Mouse (Mus musculus): ENCODE measurements around the gene Mmp9.

The Mmp9 gene

DNA sequence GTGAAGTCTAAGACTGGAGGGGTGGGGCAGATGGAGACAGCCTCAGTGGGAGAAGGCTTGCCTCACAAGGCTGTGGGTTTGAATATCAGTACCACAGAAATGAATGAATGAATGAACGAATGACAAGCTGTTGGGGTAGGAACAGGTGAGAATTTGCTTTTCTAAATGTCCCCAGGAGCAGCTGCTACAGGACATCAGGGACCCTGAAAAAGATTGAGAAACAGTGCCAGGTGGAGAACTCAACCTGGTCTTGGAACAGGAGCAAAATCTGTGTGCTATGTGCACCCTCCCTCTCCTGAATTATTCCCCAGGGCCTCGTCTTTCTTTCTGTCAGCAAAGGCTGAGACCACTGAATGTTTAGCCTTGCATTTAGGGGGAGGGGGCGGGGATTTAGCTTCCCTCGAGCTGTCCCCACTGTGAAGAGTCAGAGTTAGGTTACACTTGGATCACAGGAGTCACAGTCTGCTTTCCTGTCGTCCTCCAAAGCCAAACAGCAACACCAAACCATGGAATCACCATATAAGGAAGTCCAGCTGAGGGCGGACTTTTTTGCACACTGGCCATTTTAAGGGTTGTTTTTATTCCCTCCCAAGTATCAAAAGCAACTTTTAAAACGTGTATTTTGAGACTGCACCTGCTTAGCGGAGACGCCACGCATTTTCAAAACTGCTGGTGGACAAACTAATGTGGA, at the start of gene Mmp9:
Mmp9 (plus strand) TSS at position 641 of the 691 bp plus-strand sequence.
- DNase-seq (ENCODE audit: low spot score) = no peak

DNA sequence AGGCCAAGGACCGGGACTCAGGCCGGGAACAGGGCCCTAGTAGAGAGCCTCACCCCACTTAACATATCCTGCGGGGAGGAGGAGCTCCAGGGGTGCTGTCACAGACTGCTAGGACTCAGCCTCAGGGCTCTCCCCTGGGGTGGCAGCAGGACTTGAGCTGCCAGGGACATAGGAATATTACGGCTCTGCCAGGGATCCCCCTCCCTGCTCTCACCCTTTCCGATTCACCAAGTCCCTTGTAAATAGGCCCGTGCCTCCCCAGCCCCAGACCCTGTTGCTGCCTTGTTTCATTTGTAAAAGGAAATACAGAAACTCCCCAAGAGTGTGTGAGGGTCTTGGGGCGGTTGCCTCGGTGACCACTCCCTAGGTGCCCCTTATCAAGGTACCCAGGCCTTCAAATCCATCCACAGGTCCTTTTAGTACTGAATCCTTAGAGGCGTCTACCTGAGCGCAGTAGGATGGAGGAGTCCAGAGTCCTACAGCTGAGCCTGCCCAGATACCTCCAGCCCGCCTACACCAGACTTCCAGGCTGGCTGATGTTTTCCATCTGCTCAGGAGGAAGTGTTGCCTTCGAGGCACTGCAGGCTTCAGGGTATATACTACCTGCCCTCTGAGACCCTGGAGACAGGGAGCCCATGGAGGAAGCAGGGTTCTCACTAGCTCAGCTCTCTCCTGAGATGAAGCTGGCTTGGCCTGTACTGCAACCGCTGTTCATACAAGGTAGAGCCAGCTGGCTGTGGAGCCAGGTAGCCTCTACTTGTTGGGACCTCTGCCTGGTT, 49.3 kb upstream of the Mmp9 start:
- DNase-seq (ENCODE audit: low spot score) = no peak

DNA sequence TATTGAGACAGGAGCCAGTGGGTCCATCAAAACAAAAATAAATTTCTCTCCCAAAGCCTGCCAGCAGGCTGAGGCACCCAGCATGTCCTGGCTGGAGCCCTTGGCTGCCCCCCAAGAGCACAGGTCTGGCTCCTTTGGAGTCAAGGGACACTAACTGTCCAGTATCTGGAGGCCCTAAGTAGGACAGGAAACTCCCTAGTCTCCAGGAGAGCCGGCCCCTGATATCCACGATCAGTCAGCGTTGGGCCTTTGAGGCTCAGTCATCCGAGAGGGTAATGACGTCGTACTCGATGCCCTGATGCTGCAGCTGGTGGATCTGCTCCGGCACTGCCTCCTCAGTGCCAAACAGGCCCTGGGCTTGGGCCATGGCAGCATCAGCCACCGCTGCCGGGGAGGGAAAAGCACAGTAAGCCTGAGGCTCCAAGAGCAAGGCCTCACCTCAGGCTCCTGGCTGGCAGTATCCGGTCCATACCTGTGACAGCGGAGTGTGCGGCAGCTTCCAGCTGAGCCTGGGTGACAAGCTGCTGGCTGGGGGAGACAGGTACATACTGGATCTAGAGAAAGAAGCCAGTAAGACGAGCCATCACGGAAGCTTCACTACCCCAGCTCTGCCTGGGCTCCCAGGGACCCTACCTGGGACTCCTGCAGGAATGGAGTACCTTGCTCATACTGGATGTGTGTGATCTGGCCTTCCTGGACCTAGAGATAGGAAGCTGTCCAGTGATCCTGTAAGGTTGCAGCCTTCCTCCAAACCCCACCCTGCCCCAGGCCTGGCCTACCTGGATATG, 48.5 kb upstream of the Mmp9 start:
- DNase-seq (ENCODE audit: low spot score) = no peak

DNA sequence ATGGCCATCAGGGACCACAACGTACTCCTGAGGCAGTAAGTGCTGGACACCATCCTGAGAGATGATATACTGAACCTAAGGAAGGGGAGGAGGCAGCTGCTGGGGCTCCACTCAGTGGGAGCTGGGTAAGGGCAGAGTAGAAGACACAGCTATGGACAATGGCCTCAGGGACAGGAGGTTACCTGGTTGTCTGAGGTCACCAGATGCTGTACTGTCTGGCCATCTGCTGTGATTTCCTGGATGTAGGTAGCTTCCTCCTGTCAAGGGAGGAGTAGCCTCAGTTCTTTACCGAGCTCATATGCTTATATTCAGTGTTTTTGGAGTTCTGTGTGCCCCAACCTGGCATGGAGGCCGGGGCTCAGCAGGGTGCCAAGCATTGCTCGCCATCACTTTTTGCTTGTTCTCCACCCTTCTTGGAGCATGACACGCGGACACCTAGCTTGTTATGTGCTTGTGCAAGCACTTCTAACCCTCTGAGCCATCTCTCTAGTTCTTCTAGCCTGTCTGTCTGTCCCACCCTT, 47.8 kb upstream of the Mmp9 start:
- no peak for DNase-seq (ENCODE audit: low spot score)

DNA sequence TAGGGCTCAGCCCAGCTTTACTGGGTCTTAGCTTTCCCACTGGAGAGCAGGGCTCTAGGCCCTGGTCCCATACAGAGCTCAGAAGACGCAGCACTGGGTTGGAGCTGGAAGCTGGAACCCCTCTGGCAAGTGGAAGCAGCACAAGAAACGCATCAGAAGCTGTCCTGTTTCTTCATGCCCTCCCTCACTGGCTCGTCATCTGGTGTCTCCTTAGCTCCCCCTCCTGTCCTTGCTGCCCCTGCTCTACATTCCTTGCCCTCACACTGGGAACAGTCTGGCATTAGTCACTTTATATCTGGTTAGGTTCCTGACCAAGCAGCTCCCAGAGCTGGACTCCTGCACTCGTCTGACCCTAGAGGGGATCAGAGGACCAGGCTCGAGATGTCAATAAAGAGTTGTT, 46.5 kb upstream of the Mmp9 start:
- no peak for DNase-seq (ENCODE audit: low spot score)

DNA sequence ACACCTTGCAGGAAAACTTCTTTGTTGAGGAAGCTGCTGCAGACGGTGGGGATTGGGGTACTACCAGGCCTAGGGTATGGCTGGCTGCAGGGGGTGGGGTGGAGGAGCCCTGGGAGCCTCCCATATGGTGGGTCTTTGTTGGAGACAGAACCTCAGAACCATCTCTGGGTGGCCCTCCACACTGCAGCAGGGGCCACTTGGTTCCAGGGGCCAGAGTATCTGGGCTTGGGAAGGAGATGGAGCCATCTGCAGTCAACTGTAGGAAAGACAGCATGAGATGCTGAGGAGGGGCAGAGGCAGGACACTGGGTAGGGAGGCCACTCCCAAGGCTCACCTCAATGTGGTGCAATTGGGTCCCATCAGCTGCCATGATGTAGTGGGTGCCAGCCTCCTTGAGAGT, 45.9 kb upstream of the Mmp9 start:
- DNase-seq (ENCODE audit: low spot score) = no peak

DNA sequence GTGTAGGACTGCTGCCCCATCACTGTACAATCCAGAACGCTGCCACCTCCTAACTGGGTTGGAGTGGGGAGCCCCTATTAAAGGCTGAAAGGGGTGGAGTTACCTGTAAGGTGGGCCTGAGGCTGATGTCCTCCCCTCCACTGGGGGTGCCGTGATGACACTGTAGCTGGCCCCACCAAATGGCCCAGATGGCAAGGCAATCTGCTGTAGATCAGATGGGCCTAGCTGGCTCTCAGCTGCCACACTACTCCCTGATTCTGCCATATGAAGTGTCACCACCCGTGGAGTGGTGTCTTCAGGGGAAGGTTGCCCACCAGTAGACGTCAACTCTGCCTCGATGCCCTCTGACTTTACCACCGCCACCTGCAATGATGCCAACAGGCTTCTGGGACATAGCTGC, 44.7 kb upstream of the Mmp9 start:
- no peak for DNase-seq (ENCODE audit: low spot score)

DNA sequence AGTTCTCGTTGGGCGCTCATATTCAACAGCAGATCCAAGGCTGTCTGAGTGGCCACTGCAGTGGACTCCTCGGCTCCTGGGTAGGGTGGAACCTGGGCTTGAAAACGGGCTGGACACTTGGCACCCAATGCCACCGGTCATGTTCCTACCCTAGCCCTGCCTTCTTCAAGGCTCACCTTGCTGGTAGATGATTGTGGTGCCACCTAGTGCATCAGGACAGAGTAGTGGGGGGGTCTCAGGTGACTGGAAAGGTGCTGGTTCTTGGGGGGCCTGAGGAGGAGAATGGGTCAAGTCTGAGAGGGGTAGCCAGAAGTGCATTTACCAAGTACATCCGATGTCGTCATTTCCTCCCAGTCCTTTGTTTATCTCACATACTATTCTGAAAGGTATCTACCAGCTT, 42.6 kb upstream of the Mmp9 start:
- no peak for DNase-seq (ENCODE audit: low spot score)

DNA sequence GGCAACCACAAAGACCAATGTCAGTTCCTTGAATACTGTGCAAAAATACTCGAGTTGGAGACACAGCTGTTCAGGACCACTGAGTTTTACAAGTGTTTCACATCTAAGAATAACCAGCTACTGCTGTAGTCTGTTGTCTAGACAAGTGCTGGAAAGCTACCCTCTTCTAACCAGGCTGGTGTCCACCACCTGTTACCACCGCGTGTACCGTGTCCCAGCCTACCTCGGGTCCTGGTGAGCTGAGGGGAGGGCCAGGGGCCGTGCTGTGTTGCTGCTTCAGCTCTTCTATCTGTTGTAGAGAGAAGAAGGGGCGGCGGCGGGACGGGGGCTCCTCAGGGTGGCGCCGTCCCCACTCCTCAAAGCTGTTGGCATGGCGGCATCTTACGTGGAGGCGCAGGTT, 41.5 kb upstream of the Mmp9 start:
- no peak for DNase-seq (ENCODE audit: low spot score)

DNA sequence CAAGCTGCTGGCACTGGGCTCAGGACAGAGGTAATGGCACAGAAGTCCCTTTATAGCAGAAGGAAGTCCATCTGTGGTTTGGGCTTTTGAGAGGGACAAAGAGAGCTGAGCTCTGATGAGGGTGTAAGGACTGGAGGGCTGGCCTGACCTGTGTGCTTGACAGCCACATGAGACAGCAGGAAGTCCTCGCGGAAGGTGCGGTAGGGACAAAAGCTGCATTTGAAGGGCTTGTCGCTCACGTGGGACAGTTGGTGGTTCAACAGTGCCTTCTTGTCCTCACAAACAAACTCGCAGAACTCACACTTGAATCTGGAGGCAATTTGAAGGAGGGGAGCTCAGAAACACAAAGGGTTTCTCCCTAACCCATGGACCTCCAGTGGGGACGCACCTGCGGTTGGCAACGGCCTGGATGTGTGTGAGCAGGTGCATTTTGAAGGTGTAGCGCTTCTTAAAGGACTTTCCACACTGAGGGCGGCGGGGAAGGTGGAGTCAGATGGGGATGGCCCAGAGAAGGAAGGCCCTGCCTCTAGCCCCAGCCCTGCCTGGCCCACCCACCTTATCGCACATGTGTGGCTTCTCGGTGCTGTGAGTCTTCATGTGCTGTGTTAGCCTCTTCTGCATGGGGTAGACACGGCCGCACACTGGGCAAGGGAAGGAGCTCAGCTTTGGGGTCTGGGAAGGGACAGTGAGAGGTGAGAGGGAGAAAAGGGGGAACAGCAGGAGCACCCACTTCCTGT, 40.7 kb upstream of the Mmp9 start:
- no peak for DNase-seq (ENCODE audit: low spot score)

DNA sequence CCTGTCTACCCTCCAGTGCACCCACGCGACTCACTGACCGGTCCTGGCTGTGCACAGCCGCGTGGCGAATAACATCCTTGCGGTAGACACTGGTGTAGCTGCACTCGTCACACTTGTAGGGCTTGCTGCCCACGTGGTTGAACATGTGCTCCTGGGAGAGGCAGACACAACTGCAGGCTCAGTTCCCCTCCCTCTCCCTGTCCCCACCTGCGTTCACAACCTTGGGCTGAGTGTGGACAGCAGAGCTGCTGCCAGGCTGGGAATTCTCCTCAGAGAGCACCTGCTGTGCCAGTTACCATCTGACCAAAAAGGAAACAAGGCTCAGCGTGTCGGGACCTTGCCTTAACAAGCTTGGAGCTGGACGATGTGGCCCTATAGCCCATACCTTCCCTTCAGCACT, 39.2 kb upstream of the Mmp9 start:
- no peak for DNase-seq (ENCODE audit: low spot score)

DNA sequence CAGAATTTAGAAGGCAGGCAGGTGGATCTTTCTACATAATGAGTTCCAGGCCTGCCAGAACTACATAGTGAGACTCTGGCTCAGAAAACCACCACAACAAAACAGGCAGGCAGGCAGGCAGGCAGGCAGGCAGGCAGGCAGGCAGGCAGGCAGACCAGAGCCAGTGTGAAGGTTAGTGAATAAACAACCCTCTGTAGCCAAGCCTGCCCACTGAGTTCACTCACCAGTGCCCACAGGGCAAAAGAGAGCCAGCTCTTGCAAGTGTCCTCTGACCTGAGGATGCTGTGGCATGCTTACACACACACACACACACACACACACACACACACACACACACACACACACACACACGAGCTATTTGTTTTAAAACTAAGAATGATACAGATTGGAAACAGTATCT, 37.1 kb upstream of the Mmp9 start:
- DNase-seq (ENCODE audit: low spot score) = no peak

DNA sequence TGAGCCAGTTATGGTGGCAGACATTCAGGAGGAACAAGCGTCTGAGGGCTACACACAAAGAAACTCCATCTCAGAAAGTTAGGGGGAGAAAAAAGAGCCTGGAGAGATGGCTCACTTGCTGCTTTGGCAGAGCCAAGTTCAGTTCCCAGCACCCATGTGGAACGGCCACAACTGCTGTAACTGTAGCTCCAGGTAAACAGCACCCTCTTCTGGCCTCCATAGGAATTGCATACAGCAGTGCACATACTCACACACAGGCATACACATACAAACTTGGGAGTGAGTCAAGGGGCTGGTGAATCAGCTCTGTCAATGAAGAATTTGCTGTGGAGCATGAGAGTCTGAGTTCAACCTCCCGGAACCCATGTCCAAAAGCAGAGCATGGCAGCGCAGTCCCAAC, 34.5 kb upstream of the Mmp9 start:
- DNase-seq (ENCODE audit: low spot score) = no peak

DNA sequence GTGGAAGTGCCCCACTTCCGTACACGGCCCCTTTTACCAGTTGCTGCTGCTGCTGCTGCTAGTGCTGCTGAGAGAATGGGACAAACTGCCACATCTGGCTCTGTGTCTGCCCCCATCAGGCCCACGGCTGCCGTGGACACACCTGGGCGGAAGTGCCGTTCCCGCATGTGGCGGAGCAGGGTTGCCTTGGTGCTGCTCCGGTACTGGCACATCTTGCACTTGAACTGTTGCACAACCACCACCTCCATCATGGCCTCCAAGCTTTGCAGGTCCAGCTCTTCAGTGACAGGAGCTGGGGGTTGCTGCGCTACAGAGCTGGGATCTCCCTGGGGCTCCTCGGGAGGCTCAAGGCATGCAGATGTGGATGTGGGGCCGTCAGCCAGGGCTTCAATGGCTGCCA, 33.1 kb upstream of the Mmp9 start:
- DNase-seq (ENCODE audit: low spot score) = no peak

DNA sequence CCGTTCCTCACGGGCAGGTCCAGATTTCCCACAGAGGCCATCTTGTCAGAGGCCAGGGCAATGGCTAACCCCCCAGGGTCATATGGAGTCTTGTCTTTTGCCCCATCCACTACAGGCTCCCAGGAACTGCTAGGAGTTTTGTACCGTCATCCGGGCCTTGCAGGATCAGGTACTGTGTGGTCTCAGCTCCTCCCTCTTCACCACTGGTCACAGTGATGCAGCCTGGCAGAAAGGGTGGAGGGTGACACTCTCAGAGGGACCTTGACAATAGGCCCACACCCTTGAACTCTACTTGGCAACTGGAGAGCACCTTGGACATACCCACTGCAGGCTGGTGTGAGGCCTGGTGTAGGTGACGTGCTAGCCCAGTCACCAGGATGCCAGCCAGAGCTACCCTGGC, 32.6 kb upstream of the Mmp9 start:
- no peak for DNase-seq (ENCODE audit: low spot score)

DNA sequence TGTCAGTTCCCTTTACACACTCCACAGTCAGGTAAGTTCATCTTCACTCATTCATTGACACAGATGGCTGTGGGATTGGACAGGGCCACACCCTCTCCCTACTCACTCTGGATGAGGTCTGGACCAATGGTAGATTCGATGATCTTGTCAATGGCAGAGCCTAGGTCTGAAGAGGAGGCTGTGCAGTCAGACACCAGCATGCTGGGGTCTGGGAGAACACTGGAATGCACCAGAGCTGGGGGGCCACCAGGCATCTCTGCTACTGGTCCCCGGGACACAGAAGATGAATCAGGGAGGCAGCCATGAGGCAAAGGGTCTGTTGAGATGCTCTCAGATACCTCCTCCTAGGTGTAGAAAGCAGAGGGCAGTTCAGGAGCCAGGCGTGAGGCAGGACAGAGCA, 31.5 kb upstream of the Mmp9 start:
- no peak for DNase-seq (ENCODE audit: low spot score)

DNA sequence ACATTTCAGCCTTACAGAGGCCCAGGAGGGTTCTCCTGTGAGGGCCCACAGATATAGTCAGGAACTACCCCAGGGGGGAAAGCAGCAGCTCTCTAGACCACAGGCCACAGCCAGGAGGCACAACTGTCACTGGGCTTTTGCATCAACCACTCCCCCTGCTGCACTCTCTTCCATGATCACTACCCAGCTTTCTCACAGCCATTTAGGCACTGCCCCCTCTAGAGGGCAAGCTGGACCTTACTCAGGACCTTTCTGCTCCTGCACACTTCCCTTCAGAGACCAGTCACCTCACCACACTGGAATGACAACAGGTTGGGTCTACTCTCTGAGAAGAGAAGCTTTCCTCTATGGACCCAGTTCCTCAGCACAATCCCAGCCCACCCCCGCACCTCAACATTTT, 31.0 kb upstream of the Mmp9 start:
- DNase-seq (ENCODE audit: low spot score) = no peak

DNA sequence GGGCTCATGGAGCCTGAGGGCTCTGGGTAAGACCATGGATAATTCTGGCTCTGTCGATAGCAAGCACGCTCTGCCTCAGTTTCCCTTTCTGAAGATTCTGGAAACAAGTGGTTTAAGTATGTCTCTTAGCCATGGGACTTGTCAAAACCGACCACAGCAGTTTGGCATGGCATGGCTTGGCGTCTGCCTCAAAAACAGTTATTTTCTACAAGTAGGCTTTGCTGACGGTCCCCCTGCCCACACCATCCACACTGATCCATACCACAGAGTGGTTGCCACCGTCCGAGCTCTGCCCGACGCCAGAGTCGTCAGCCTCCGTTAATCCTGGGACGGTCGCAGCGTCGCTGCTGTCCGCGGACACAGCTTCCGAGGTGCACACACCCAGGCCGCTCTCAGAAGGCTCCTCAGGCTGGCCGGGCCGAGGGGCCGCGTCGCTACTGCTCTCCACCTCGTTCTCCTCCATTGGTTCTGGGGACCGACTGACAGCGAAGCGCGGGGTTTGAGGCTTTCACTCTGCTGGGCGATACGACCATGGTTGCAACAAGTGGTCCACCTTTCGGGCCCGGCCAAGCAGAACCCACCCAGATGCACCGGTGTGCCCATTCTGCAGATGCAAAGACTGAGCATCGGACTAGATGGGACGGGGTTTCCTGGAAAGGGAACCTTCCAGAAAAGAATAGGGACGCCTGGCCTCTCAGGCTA, 30.1 kb upstream of the Mmp9 start:
- peak; percentile 49 for DNase-seq (ENCODE audit: low spot score)

DNA sequence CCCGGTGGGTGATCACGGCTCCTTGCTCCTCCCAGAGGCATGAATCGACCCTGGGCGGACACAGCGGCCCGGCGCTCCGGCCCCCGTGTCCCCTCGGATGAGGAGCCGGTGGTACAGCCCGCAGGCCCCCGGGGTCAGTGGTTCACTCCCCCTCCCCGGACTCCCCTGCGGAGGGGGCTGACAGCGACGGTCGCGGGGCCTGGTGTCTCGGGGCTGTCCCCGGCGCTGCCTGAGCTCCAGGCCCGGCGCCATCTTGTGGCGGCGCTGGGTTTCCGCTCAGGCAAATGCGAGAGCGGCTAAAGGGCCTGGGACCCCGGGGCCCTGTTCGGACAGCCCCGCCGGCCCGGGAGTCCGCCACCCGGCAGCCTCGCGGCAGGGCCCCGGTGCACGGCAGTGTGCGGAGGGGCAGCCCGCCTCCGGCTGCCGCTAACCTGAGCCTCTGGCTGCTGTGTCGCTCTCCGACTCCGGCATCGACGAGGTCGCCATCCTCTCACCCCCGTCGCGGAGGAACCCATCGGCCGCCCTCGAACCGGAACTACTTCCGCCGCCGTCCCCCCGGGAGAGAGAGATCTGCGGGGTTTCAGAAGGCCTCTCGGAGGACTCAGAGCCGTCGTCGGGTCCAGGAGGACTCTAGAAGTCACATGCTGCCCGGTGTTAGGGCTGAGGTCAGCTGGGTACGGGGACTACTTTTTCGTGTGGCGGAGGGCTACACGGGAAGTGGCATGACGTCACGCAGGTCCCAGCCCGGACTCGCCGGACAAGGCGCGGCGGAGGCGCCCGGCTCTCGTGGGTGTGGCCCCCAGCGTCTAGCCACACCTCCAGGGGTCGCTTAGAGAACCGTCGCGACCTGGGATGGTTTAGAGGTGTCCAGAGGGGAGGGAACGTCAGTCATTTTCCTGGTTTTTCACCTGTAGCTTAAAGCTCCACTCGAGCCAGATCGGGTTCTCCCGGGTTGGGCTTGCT, 29.2 kb upstream of the Mmp9 start, which contains the start of gene Zfp335:
Zfp335 (minus strand) TSS at position 672 of the 963 bp plus-strand sequence.
- peak; percentile 93 for DNase-seq (ENCODE audit: low spot score)

DNA sequence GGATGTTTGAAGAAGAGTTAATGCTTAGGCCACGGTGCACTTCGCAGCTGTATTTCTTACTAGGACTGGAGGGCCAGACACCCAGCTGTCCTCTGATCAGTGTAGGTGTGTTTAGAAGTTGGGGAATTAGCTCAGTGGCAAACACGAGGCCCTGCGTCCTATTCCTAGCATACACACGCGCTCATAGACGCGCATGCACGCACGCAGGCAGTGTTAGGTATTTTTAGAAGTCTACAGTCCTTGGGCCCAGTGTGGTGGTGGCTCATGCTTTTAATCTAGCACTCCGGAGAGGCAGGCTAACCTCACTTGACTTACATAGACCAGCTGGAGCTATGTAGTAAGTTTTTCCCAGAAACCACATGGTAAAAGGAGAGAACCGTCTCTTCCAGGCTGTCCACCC, 28.4 kb upstream of the Mmp9 start:
- no peak for DNase-seq (ENCODE audit: low spot score)

Data from spleen, adult 12 weeks (tissue).